In genomic region chr13:56575701-56576321, GRCm38 (mm10) we compare ENCODE assay signal across 8 mouse cellular contexts. TPM values are rescaled to one million over a fixed set of nuclear protein-coding genes. Genes with fewer than 3 reads are reported as not detected.
DNase-seq lines count a peak whose midpoint lies in the region; ATAC-seq lines count a peak whose summit lies in the region.

No protein-coding gene starts in this region.

- DNase-seq in cerebellum, adult 11 months = peak; percentile 23
- DNase-seq in c-Kit-positive CD71-negative TER-119-negative erythroid progenitor cells, embryonic 14.5 days (ENCODE audit: low read depth) = peak; percentile 60
- peak; percentile 22 to 80 for DNase-seq in frontal cortex, adult 2 months (ENCODE audit: extremely low spot score in 1 of 2, low spot score in 1 of 2)
- DNase-seq in induced T-regulatory cell, adult 2 months (ENCODE audit: low read depth) = peak; percentile 53
- peak; percentile 39 to 72 for DNase-seq in left cerebral cortex, postnatal 10 days (ENCODE audit: extremely low spot score in 1 of 2, low spot score in 2 of 2)
- peak; percentile 37 to 71 for DNase-seq in monocyte, adult 2 months (ENCODE audit: low read depth in 1 of 2, low spot score in 2 of 2)
- DNase-seq in spleen, postnatal 4 days (ENCODE audit: low spot score in 2 of 2) = peak; percentile 61 to 85

- no peak for ATAC-seq in cerebellum, adult (ENCODE audit: insufficient number of reproducible peaks, low FRiP score, low TSS enrichment)

- intact Hi-C loops in left cerebral cortex, postnatal 10 days (cut with DNase I) = loop anchor here (5.0 kb wide), 1 partner anchor 66 kb away; no protein-coding TSS in a partner anchor

RNA-seq across cellular contexts. Expression of gene Lect2, which starts 27.5 kb away (rescaled TPM):
- not detected in 2 replicates for polyA plus RNA-seq in frontal cortex, adult 2 months (2012; rRNA removed)
- total RNA-seq in left cerebral cortex, postnatal 10 days (2021) = not detected

RNA-seq across cellular contexts. Expression of gene Tgfbi, which starts 33.5 kb away (rescaled TPM):
- 4.5 and 4.7 TPM in 2 replicates for polyA plus RNA-seq in frontal cortex, adult 2 months (2012; rRNA removed)
- 1 to 10 TPM; 3.5 to 4.0 TPM for total RNA-seq in left cerebral cortex, postnatal 10 days (2021)

RNA-seq across cellular contexts. Expression of gene Fbxl21, which starts 53.5 kb away (rescaled TPM):
- polyA plus RNA-seq in frontal cortex, adult 2 months (2012; rRNA removed) = 4.6 and 5.8 TPM in 2 replicates
- total RNA-seq in left cerebral cortex, postnatal 10 days (2021) = 1 to 10 TPM; 3.8 to 4.2 TPM

Comparison
In these comparisons a context has a peak if more than half of its experiments do, and no peak if none do; other contexts are left out.
1. DNase-seq: peak in every context shown above with its lines; median percentile 73 in spleen, postnatal 4 days; 60 in c-Kit-positive CD71-negative TER-119-negative erythroid progenitor cells, embryonic 14.5 days; 56 in left cerebral cortex, postnatal 10 days; 54 in monocyte, adult 2 months; 53 in induced T-regulatory cell, adult 2 months; 51 in frontal cortex, adult 2 months; 23 in cerebellum, adult 11 months.